Mouse (Mus musculus): ENCODE results near the gene Gm10337. TPM values are rescaled to one million over a fixed set of nuclear protein-coding genes. Genes with fewer than 3 reads are reported as not detected.

Gene Gm10337
- total and polyA plus RNA-seq, 3 experiments = not detected

GRCm38 (mm10) chr15:102524892-102525485 lies 21.5 kb downstream of the Gm10337 start, which contains the start of gene Npff:
Npff (minus strand) TSS chr15:102524942.
- no peaks in the 10 kb centered on the region for H3K27me3 ChIP-seq (replicated peaks)
- no peak within 1 kb of the TSS for H3K27ac ChIP-seq (ENCODE audit: insufficient read depth, low read depth)
- H3K4me2 ChIP-seq (ENCODE audit: insufficient read depth, low read depth, poor library complexity, severe bottlenecking) = no peak within 1 kb of the TSS
- no peaks in the 10 kb centered on the region for H3K9me3 ChIP-seq (replicated peaks; ENCODE audit: low read length)
- peaks cover 48 to 91% of the 10 kb centered on the region in 2 experiments for H3K36me3 ChIP-seq (replicated peaks in 1 of 2; ENCODE audit: control insufficient read depth in 1 of 2, insufficient read depth in 1 of 2, low read length in 1 of 2)
- 0 out of 2 replicates have a peak, but pooled peaks have one; percentile 27 for TF ChIP-seq ZC3H11A (IDR thresholded peaks at IDR 0.05; ENCODE audit: low read depth, low read length)
- peak; percentile 47; the same call in 1 of the 2 replicates for TF ChIP-seq MAZ (IDR thresholded peaks at IDR 0.05; ENCODE audit: low read depth, low read length)
- peak; percentile 88 for TF ChIP-seq SMC3 (IDR thresholded peaks at IDR 0.05; ENCODE audit: low read depth, low read length)
- TF ChIP-seq POLR2AphosphoS2 (IDR thresholded peaks at IDR 0.05; ENCODE audit: low read depth, low read length) = no peak; the same call in 1 of the 2 replicates
- TF ChIP-seq ZNF384 (IDR thresholded peaks at IDR 0.05; ENCODE audit: low read depth, low read length) = no peak
- 0 out of 2 replicates have a peak, but pooled peaks have one; percentile 31 for TF ChIP-seq IRF4 (IDR thresholded peaks at IDR 0.05; ENCODE audit: low read depth, low read length)
- no peak for TF ChIP-seq BHLHE40 (IDR thresholded peaks at IDR 0.05; ENCODE audit: low read depth, low read length)
- TF ChIP-seq ZKSCAN1 (IDR thresholded peaks at IDR 0.05; ENCODE audit: borderline replicate concordance, low read depth, low read length) = no peak
- TF ChIP-seq NELFE (IDR thresholded peaks at IDR 0.05; ENCODE audit: low read depth, low read length) = peak; percentile 37; the same call in 1 of the 2 replicates
- TF ChIP-seq RAD21 (IDR thresholded peaks at IDR 0.05; ENCODE audit: low read depth, low read length) = peak; percentile 98
- no peak for TF ChIP-seq ELF1 (IDR thresholded peaks at IDR 0.05; ENCODE audit: low read depth, low read length)
- TF ChIP-seq ETS1 (conservative IDR thresholded peaks at IDR 0.05; ENCODE audit: low read depth, low read length) = no peak
- TF ChIP-seq MEF2A (IDR thresholded peaks at IDR 0.05; ENCODE audit: borderline replicate concordance, low read depth, low read length) = no peak
- TF ChIP-seq ZMIZ1 (IDR thresholded peaks at IDR 0.05; ENCODE audit: low read depth, low read length) = no peak
- TF ChIP-seq CTCF (conservative IDR thresholded peaks at IDR 0.05 in 1 of 2, IDR thresholded peaks at IDR 0.05 in 1 of 2; ENCODE audit: low read depth in 2 of 2, low read length in 2 of 2) = peak; percentile 96
- TF ChIP-seq JUND (conservative IDR thresholded peaks at IDR 0.05; ENCODE audit: low read depth, low read length) = no peak
- 0 out of 2 replicates have a peak, but pooled peaks have one; percentile 42 for TF ChIP-seq SIN3A (IDR thresholded peaks at IDR 0.05; ENCODE audit: low read length)
- TF ChIP-seq HCFC1 (IDR thresholded peaks at IDR 0.05; ENCODE audit: low read depth, low read length) = peak; percentile 23; the same call in 1 of the 2 replicates
- DNase-seq (ENCODE audit: extremely low read depth) = peak; percentile 85
- no peak within 1 kb of the TSS for H3K9ac ChIP-seq (ENCODE audit: insufficient read depth, low read depth)
- H3K79me2 ChIP-seq (replicated peaks; ENCODE audit: control insufficient read depth, extremely low read depth, insufficient read depth, poor library complexity, severe bottlenecking) = no peaks in the 10 kb centered on the region
- dilution Hi-C loops (cut with MboI; ENCODE audit: extremely low pct_ligation_motif_present, extremely low pct_unique_long_range_greater_than_20kb, low sequenced_read_pairs) (no loop called here), in situ Hi-C loops (cut with MboI; ENCODE audit: low pct_ligation_motif_present, low pct_unique_long_range_greater_than_20kb, low sequenced_read_pairs) (no loop called here)
- peaks cover 0 to 21% of the 10 kb centered on the region in 2 experiments; a peak in 2 of 4 replicates for H3K4me1 ChIP-seq (ENCODE audit: control insufficient read depth in 1 of 2, insufficient read depth in 2 of 2)
- no peak within 1 kb of the TSS for H3K4me3 ChIP-seq (replicated peaks in 1 of 3; ENCODE audit: low read depth in 2 of 3, low read length in 2 of 3, poor library complexity in 1 of 3)

Measured in CH12.LX (cell line).